Mouse (Mus musculus) ES-E14 (cell line): Measurements from ENCODE around the gene 9130213A22Rik. TPM values are rescaled to one million over a fixed set of nuclear protein-coding genes. Genes with fewer than 3 reads are reported as not detected.

Source experiments
- DNase-seq: peaks from one replicate; pipeline ENCODE4 v3.0.0-alpha.2; 2013; ENCODE audit warnings: low read depth, low spot score
- H3K27ac ChIP-seq: 2 replicates; pipeline ENCODE4 v1.5.1; 2012; ENCODE audit warnings: low read depth, mild to moderate bottlenecking, low read length, moderate library complexity, mixed read lengths; ENCODE audit not compliant: poor library complexity, insufficient read depth, severe bottlenecking
- H3K36me3 ChIP-seq: 2 replicates; pipeline ENCODE4 v1.6.1; 2012; ENCODE audit warnings: mild to moderate bottlenecking, low read length, moderate library complexity, mixed read lengths; ENCODE audit not compliant: control insufficient read depth, poor library complexity, insufficient read depth, severe bottlenecking
- H3K4me1 ChIP-seq, 2 experiments: fragments of 150-350 bp in 1 of 2; sonication (generic) in 1 of 2; 2 replicates each; pipeline ENCODE4 v1.6.1; 2012; ENCODE audit warnings: low read length in 2 of 2, mild to moderate bottlenecking in 1 of 2, mixed read lengths in 1 of 2; ENCODE audit not compliant: control insufficient read depth in 2 of 2, insufficient read depth in 2 of 2, poor library complexity in 1 of 2
- H3K4me3 ChIP-seq, 2 experiments: fragments of 150-350 bp in 1 of 2; sonication (generic) in 1 of 2; 2 replicates each; pipeline ENCODE4 v1.5.1; 2012; ENCODE audit warnings: low read length in 2 of 2, low read depth in 1 of 2, mild to moderate bottlenecking in 1 of 2, mixed read lengths in 1 of 2; ENCODE audit not compliant: insufficient read depth in 1 of 2, poor library complexity in 1 of 2, severe bottlenecking in 1 of 2
- H3K9ac ChIP-seq: 2 replicates; pipeline ENCODE4 v1.6.1; 2012; ENCODE audit warnings: low read depth, mild to moderate bottlenecking, low read length, mixed read lengths; ENCODE audit not compliant: poor library complexity, insufficient read depth, severe bottlenecking
- H3K9me3 ChIP-seq: fragments of 150-350 bp; sonication (generic); 2 replicates; pipeline ENCODE4 v1.6.1; 2012; ENCODE audit warnings: low read depth, mild to moderate bottlenecking, low read length; ENCODE audit not compliant: control insufficient read depth, insufficient read depth
- CHD2 ChIP-seq: IDR thresholded peaks from 2 replicates; pipeline ENCODE4 v1.6.1; 2014; ENCODE audit warnings: mild to moderate bottlenecking, low read depth, low read length, inconsistent platforms
- HCFC1 ChIP-seq: IDR thresholded peaks from 2 replicates; pipeline ENCODE4 v1.6.1; 2012; ENCODE audit warnings: low read length, inconsistent platforms, borderline replicate concordance; ENCODE audit not compliant: insufficient read depth
- MAFK ChIP-seq: IDR thresholded peaks from 2 replicates; pipeline ENCODE4 v1.6.1; 2014; ENCODE audit warnings: mild to moderate bottlenecking, low read depth, low read length, inconsistent platforms; ENCODE audit not compliant: insufficient read depth
- ZC3H11A ChIP-seq: IDR thresholded peaks from 2 replicates; pipeline ENCODE4 v1.6.1; 2012; ENCODE audit warnings: low read depth, mild to moderate bottlenecking, inconsistent platforms, low read length, borderline replicate concordance
- ZNF384 ChIP-seq: IDR thresholded peaks from 2 replicates; pipeline ENCODE4 v1.6.1; 2012; ENCODE audit warnings: low read depth, low read length, inconsistent platforms
- in situ Hi-C, 2 experiments: fragments of 600-800 bp; cut with MboI; formaldehyde crosslinking; loops; one replicate each; pipeline ENCODE4 v1.15.1; 2025; ENCODE audit warnings: low sequenced_read_pairs in 2 of 2, inconsistent platforms in 1 of 2; ENCODE audit not compliant: unreplicated experiment in 2 of 2
- total RNA-seq: library from RNA; depleted of rRNA; stranded (reverse); fragments of 300-350 nt; gene quantifications from 2 replicates; pipeline ENCODE4 v1.2.3, GENCODE M21; 2012

The 9130213A22Rik gene
- total RNA-seq, 1 experiment, result not detected

DNA sequence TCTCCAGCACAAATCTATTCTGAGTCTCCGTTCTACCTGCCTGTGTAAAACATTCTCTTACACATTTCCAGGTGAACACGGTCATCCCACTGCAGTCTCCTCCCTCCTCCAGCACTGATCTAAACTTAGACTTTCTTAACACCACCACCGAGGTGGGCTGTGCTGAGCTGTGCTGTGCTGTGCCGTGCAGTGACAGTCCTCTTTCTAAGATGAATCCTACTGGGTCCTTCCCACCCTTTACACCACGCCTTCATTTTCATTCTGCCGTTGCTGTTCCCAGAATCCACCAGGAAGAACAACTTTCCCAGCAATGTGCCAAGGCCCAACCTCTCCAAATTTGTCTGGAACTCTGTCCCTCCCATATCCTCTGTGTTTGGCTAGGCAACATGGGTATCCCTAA is 36.0 kb downstream of the 9130213A22Rik start:
- in situ Hi-C loops, result no loop called here
- no peaks in the 10 kb centered on the region for H3K9me3 ChIP-seq
- no peak overlapping the region for H3K27ac ChIP-seq
- peaks cover 1% of the 10 kb centered on the region; the same call in 1 of the 2 replicates for H3K36me3 ChIP-seq
- H3K4me1 ChIP-seq, result peaks cover 0 to 20% of the 10 kb centered on the region in 2 experiments; a peak in 1 of 4 replicates
- no peak overlapping the region for H3K9ac ChIP-seq
- H3K4me3 ChIP-seq, result no peak overlapping the region
- DNase-seq, result no peak
- no peak for TF ChIP-seq ZC3H11A
- TF ChIP-seq ZNF384, result no peak
- TF ChIP-seq HCFC1, result no peak
- no peak for TF ChIP-seq CHD2
- TF ChIP-seq MAFK, result no peak

DNA sequence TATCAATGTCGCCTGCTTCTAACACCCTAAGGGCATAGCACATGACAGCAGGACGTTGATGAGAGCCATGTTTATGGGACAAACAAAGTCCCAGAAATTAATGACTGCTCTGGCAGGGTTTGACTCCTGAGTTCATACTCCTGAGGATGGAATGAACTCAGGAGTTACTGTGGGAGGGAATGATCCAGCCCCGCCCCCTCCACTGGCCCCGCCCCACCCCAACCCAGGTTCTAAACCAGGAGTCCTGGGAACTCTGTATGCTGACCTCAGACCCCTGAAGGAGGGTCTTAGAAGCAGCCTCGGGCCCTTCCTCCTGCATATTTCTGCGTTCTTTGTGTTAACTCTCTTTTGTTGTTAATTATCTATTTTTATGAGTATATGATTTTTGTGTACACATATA is 36.8 kb downstream of the 9130213A22Rik start:
- no peak for DNase-seq
- Histone ChIP-seq H3K4me3 (no peak overlapping the region), H3K36me3 (no peaks in the 10 kb centered on the region), H3K27ac (no peak overlapping the region), H3K4me1 (peaks cover 0 to 19% of the 10 kb centered on the region in 2 experiments; a peak in 1 of 4 replicates), H3K9me3 (no peaks in the 10 kb centered on the region), H3K9ac (no peak overlapping the region)
- no peak for TF ChIP-seq MAFK
- no peak for TF ChIP-seq ZC3H11A
- TF ChIP-seq CHD2, result no peak
- no peak for TF ChIP-seq ZNF384
- TF ChIP-seq HCFC1, result no peak
- in situ Hi-C loops, result no loop called here

DNA sequence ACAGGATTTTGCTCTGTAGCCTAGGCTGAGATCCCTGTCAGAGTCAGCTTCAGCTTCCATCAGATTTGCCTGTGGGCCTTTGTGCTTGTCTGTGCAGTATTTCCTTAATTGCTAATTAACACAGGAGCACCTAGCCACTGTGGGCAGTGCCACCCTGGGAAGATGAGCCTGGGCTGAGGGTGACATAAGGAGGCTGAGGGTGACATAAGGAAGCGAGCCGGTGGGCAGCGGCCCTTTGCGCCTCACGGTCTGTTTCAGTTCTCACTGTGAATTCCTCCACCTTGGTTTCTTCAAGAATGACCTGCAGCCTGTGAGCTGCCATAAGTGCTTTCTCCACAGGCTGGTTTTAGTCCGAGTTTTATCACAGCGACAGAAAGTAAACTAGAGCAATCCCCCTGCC is 40.8 kb downstream of the 9130213A22Rik start:
- Histone ChIP-seq H3K36me3 (no peaks in the 10 kb centered on the region), H3K9me3 (no peaks in the 10 kb centered on the region), H3K4me3 (no peak overlapping the region), H3K9ac (no peak overlapping the region), H3K27ac (no peak overlapping the region), H3K4me1 (peaks cover 0 to 12% of the 10 kb centered on the region in 2 experiments; a peak in 1 of 4 replicates)
- in situ Hi-C loops, result no loop called here
- TF ChIP-seq ZC3H11A, result no peak
- TF ChIP-seq ZNF384, result no peak
- TF ChIP-seq CHD2, result no peak
- TF ChIP-seq HCFC1, result no peak
- no peak for TF ChIP-seq MAFK
- DNase-seq, result no peak

DNA sequence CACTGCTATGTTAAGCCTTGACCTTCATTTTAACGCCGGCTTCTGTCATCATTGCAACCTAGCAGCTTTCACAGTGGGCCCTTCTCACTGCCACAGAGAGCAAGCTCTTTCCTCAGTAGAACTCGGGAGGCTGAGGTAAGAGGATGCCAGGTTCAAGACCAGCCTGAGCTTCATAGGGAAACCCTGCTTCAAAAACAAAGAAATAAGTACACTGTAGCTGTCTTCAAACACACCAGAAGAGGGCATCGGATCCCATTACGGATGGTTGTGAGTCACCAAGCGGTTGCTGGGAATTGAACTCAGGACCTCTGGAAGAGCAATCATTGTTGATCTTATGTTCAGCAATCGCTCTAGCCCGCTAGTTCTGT is 41.5 kb downstream of the 9130213A22Rik start:
- Histone ChIP-seq H3K4me3 (no peak overlapping the region), H3K9me3 (no peaks in the 10 kb centered on the region), H3K9ac (no peak overlapping the region), H3K27ac (no peak overlapping the region), H3K4me1 (peaks cover 0 to 8% of the 10 kb centered on the region in 2 experiments; a peak in 1 of 4 replicates), H3K36me3 (no peaks in the 10 kb centered on the region)
- no peak for DNase-seq
- in situ Hi-C loops, result no loop called here
- TF ChIP-seq CHD2 (no peak), HCFC1 (no peak), ZC3H11A (no peak), ZNF384 (no peak), MAFK (no peak)

DNA sequence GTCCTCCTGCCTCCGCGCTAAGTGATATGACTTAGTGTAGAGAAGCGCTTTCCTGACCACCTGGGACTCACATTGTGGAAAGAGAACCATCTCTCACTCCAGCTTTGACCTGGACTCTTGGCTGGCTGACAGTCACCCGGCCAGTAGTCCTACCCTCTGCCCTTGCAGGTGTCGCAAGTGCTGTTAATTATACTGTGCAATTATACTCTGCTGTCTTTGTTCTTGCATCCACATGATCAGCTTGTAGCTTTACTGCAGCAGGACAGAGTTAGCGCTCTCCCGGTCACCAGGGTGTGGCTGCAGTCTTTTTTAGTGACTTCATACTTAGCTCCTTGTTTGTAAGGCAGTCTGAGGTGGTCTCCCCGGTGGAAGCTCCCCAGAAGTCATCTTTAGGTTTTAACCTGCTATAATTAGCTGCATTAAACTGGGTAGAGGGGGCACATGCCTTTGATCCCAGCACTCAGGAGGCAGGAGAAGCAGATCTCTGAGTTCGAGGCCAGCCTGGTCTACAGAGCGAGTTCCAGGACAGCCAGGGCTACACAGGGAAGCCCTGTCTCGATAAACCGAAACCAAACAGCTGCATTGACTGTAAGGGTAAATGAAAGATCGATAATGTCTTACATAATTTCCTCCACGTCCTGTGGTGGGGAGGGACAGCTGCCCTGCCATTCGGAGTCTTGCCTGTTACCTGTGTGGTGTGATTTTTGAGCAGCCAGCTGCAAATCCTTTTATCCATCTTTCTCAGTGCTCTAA is 42.1 kb downstream of the 9130213A22Rik start:
- Histone ChIP-seq H3K36me3 (no peaks in the 10 kb centered on the region), H3K9ac (no peak overlapping the region), H3K4me1 (peaks cover 0 to 7% of the 10 kb centered on the region in 2 experiments; a peak in 1 of 4 replicates)

More for the DNA sequence above, 42.1 kb downstream of the 9130213A22Rik start:
- no peak overlapping the region for H3K27ac ChIP-seq
- H3K4me3 ChIP-seq, result no peak overlapping the region
- H3K9me3 ChIP-seq, result no peaks in the 10 kb centered on the region
- DNase-seq, result no peak
- no peak for TF ChIP-seq HCFC1
- no peak for TF ChIP-seq MAFK
- no peak for TF ChIP-seq CHD2
- no peak for TF ChIP-seq ZNF384
- in situ Hi-C loops, result no loop called here
